Mouse (Mus musculus) cerebellum, adult 9-11 months (tissue): ENCODE results near the gene Stard10.

ENCODE experiments used
- DNase-seq: peaks from one replicate; pipeline ENCODE4 v3.0.0; 2022

Gene Stard10

GRCm38 (mm10) chr7:101332045-101332831, 15.4 kb downstream of the Stard10 start:
- DNase-seq, result no peak

- DNase-seq, result peak; percentile 68
Measured at GRCm38 (mm10) chr7:101335228-101335627, 18.3 kb downstream of the Stard10 start.

- no peak for DNase-seq
Measured at GRCm38 (mm10) chr7:101336686-101337085, 19.8 kb downstream of the Stard10 start.

- peak; percentile 83 for DNase-seq
Measured at GRCm38 (mm10) chr7:101337401-101337800, 20.5 kb downstream of the Stard10 start.

- peak; percentile 12 for DNase-seq
Measured at GRCm38 (mm10) chr7:101341405-101341804, 24.5 kb downstream of the Stard10 start.

GRCm38 (mm10) chr7:101343135-101343534, 26.2 kb downstream of the Stard10 start:
- no peak for DNase-seq

- DNase-seq, result no peak
Measured at GRCm38 (mm10) chr7:101344892-101345291, 28.0 kb downstream of the Stard10 start.

- DNase-seq, result no peak
Measured at GRCm38 (mm10) chr7:101346991-101347390, 30.1 kb downstream of the Stard10 start.

GRCm38 (mm10) chr7:101347767-101348270, 30.9 kb downstream of the Stard10 start, which contains the start of gene Arap1:
TSS of gene Arap1 (plus strand) at chr7:101348067.
- no peak for DNase-seq

- no peak for DNase-seq
Measured at GRCm38 (mm10) chr7:101348312-101348711, 31.4 kb downstream of the Stard10 start.

GRCm38 (mm10) chr7:101349861-101350260, 33.0 kb downstream of the Stard10 start:
- peak; percentile 58 for DNase-seq

GRCm38 (mm10) chr7:101352404-101352803, 35.5 kb downstream of the Stard10 start:
- DNase-seq, result no peak

GRCm38 (mm10) chr7:101354423-101354822, 37.5 kb downstream of the Stard10 start:
- no peak for DNase-seq

GRCm38 (mm10) chr7:101355551-101356100, 38.7 kb downstream of the Stard10 start:
- no peak for DNase-seq

GRCm38 (mm10) chr7:101356868-101357267, 40.0 kb downstream of the Stard10 start:
- DNase-seq, result no peak

- no peak for DNase-seq
Measured at GRCm38 (mm10) chr7:101360406-101360805, 43.5 kb downstream of the Stard10 start.

GRCm38 (mm10) chr7:101361021-101361420, 44.1 kb downstream of the Stard10 start:
- DNase-seq, result no peak

- no peak for DNase-seq
Measured at GRCm38 (mm10) chr7:101361767-101362166, 44.9 kb downstream of the Stard10 start.

- no peak for DNase-seq
Measured at GRCm38 (mm10) chr7:101362791-101363191, 45.9 kb downstream of the Stard10 start.

- DNase-seq, result no peak
Measured at GRCm38 (mm10) chr7:101363914-101364313, 47.0 kb downstream of the Stard10 start.

- no peak for DNase-seq
Measured at GRCm38 (mm10) chr7:101367901-101368852, 51.3 kb downstream of the Stard10 start.

- DNase-seq, result no peak
Measured at GRCm38 (mm10) chr7:101369666-101370065, 52.8 kb downstream of the Stard10 start.

- DNase-seq, result peak; percentile 40
Measured at GRCm38 (mm10) chr7:101373082-101373481, 56.2 kb downstream of the Stard10 start.
